Mouse (Mus musculus): Measurements from ENCODE around the gene Plxdc1. TPM values are rescaled to one million over a fixed set of nuclear protein-coding genes. Genes with fewer than 3 reads are reported as not detected.

The Plxdc1 gene
- polyA plus RNA-seq, 1 experiment from 2014 or later: 0.11 TPM

GRCm38 (mm10) chr11:97908634-97909348 is 77.5 kb downstream of the Plxdc1 start:
- Histone ChIP-seq H3K9me3 (no peaks in the 10 kb centered on the region), H3K4me3 (no peak overlapping the region), H3K27ac (no peak overlapping the region), H3K27me3 (ENCODE audit: poor library complexity, severe bottlenecking) (no peaks in the 10 kb centered on the region), H3K36me3 (replicated peaks) (no peaks in the 10 kb centered on the region), H3K4me1 (peaks cover 12% of the 10 kb centered on the region)
- WGBS: 94% methylated on average over 11 of the region's 11 CpGs
- no peak for DNase-seq (ENCODE audit: extremely low spot score, low spot score)

DNA sequence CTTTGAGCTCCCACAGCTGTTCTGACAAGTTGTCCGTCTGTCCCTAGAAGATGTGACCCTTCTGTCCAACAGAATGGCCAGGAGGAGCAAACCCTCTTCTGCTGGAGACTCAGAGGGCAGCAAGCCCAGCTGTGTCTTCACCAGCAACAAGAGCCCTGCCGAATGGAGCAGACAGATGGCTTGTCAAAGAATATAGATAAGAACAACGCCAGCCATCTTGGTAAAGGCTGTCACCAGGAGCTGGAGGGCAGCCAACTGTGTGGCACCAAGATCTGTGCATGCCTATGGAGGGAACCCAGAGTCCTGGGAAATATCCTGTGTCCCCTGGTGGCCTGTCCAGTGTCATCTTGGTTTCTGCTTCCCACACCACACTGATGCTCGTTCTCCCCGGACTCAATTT is 78.3 kb downstream of the Plxdc1 start:
- no peak for DNase-seq (ENCODE audit: extremely low spot score, low spot score)
- Histone ChIP-seq H3K27me3 (ENCODE audit: poor library complexity, severe bottlenecking) (no peaks in the 10 kb centered on the region), H3K4me3 (no peak overlapping the region), H3K4me1 (peaks cover 12% of the 10 kb centered on the region), H3K36me3 (replicated peaks) (no peaks in the 10 kb centered on the region), H3K27ac (no peak overlapping the region), H3K9me3 (no peaks in the 10 kb centered on the region)
- 93% methylated on average over 5 of the region's 5 CpGs for WGBS

- H3K4me3 ChIP-seq: no peak overlapping the region
- no peaks in the 10 kb centered on the region for H3K9me3 ChIP-seq
- WGBS: 88% methylated on average over 9 of the region's 9 CpGs
- no peak overlapping the region for H3K27ac ChIP-seq
- no peaks in the 10 kb centered on the region for H3K36me3 ChIP-seq (replicated peaks)
- no peaks in the 10 kb centered on the region for H3K27me3 ChIP-seq (ENCODE audit: poor library complexity, severe bottlenecking)
- no peak for DNase-seq (ENCODE audit: extremely low spot score, low spot score)
- H3K4me1 ChIP-seq: peaks cover 12% of the 10 kb centered on the region
Measured at GRCm38 (mm10) chr11:97906905-97907304, 79.3 kb downstream of the Plxdc1 start.

- no peaks in the 10 kb centered on the region for H3K9me3 ChIP-seq
- 77% methylated on average over 2 of the region's 2 CpGs for WGBS
- peaks cover 4% of the 10 kb centered on the region for H3K4me1 ChIP-seq
Measured at GRCm38 (mm10) chr11:97905941-97906340, 80.3 kb downstream of the Plxdc1 start.

GRCm38 (mm10) chr11:97905540-97905939 is 80.7 kb downstream of the Plxdc1 start:
- Histone ChIP-seq H3K4me1 (peaks cover under 1% of the 10 kb centered on the region), H3K36me3 (replicated peaks) (no peaks in the 10 kb centered on the region), H3K9me3 (no peaks in the 10 kb centered on the region), H3K4me3 (no peak overlapping the region), H3K27me3 (ENCODE audit: poor library complexity, severe bottlenecking) (no peaks in the 10 kb centered on the region), H3K27ac (no peak overlapping the region)
- 85% methylated on average over 2 of the region's 2 CpGs for WGBS
- DNase-seq (ENCODE audit: extremely low spot score, low spot score): no peak

More at GRCm38 (mm10) chr11:97905941-97906340, 80.3 kb downstream of the Plxdc1 start:
- no peak for DNase-seq (ENCODE audit: extremely low spot score, low spot score)
- Histone ChIP-seq H3K36me3 (replicated peaks) (no peaks in the 10 kb centered on the region), H3K27ac (no peak overlapping the region), H3K4me3 (no peak overlapping the region), H3K27me3 (ENCODE audit: poor library complexity, severe bottlenecking) (no peaks in the 10 kb centered on the region)

DNA sequence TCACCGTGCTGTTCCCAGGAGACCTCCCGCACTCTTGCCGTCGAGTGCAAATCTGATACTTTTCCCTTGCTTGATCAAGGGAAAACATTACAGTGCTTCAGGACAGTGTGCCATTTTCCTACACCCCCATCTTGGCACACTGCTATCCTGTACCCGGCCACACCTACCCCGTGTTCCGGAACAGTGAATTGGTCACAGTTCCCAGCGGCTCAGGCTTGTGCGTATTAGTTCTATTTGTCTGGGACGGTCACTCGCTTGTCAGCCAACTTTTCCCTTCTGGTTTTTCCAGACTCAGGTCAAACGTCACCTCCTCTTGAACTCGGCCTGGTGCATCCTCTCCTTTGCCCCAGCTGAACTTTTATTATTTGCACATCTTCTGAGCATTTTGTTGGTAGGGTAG is 81.4 kb downstream of the Plxdc1 start:
- Histone ChIP-seq H3K4me3 (no peak overlapping the region), H3K4me1 (no peaks in the 10 kb centered on the region), H3K36me3 (replicated peaks) (no peaks in the 10 kb centered on the region), H3K9me3 (no peaks in the 10 kb centered on the region), H3K27me3 (ENCODE audit: poor library complexity, severe bottlenecking) (no peaks in the 10 kb centered on the region), H3K27ac (no peak overlapping the region)
- 91% methylated on average over 13 of the region's 13 CpGs for WGBS
- DNase-seq (ENCODE audit: extremely low spot score, low spot score): no peak

DNA sequence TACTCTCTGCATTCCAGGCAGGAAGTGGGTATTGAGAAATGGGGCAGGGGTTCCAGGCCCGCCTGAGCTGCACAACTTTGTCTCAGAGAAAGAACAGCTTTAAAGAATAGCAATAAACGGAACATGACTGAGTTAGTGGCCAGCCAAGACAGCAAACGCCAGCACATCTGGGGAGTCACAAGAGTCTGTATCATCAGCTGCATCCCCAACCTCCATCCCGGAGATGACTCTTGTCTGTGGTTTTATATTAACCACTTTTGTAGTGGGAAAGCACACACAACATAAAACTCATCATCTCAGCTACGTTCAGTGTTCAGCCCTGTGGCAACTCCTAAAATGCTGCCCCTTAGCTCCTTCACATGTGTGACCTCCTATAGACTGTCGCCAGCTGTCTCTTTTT is 84.4 kb downstream of the Plxdc1 start:
- no peaks in the 10 kb centered on the region for H3K36me3 ChIP-seq (replicated peaks)
- no peak for DNase-seq (ENCODE audit: extremely low spot score, low spot score)
- H3K4me1 ChIP-seq: no peaks in the 10 kb centered on the region
- H3K27ac ChIP-seq: no peak overlapping the region
- H3K9me3 ChIP-seq: no peaks in the 10 kb centered on the region
- WGBS: 86% methylated on average over 6 of the region's 6 CpGs
- H3K27me3 ChIP-seq (ENCODE audit: poor library complexity, severe bottlenecking): no peaks in the 10 kb centered on the region
- no peak overlapping the region for H3K4me3 ChIP-seq

GRCm38 (mm10) chr11:97899822-97900221 is 86.4 kb downstream of the Plxdc1 start:
- Histone ChIP-seq H3K27ac (no peak overlapping the region), H3K27me3 (ENCODE audit: poor library complexity, severe bottlenecking) (no peaks in the 10 kb centered on the region), H3K4me1 (no peaks in the 10 kb centered on the region), H3K36me3 (replicated peaks) (no peaks in the 10 kb centered on the region), H3K9me3 (no peaks in the 10 kb centered on the region), H3K4me3 (no peak overlapping the region)
- DNase-seq (ENCODE audit: extremely low spot score, low spot score): peak; percentile 84
- 13% methylated on average over 2 of the region's 2 CpGs for WGBS

DNA sequence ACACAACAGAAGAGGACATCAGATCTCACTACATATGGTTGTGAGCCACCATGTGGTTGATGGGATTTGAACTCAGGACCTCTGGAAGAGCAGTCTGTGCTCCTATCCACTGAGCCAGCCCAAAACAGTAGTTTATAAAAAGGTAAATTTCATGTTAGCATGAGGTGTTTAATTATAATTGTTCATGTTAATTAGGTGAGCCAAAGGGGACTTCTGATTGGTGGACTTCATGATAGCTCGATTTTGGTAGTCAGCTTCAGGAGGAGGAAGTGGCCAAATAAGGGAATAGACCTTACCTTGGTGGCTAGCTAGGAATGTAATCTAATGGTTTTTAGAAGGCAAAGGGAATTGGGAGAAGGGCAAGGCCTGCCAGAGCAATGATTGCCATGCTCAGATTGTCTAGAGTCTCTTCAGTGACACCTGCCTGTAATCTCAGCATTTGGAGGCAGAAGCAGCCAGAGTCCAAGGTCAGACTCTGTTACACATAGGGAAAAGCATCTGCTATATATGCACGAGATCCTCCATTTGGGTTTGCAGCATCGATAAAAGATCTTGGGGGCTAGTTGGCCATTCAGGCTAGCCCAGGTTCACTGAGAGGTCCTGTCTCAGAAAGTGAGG is 88.6 kb downstream of the Plxdc1 start:
- no peaks in the 10 kb centered on the region for H3K36me3 ChIP-seq (replicated peaks)
- no peaks in the 10 kb centered on the region for H3K9me3 ChIP-seq
- H3K4me1 ChIP-seq: no peaks in the 10 kb centered on the region
- DNase-seq (ENCODE audit: extremely low spot score, low spot score): no peak
- WGBS: 81% methylated on average over 3 of the region's 3 CpGs
- no peak overlapping the region for H3K27ac ChIP-seq
- H3K27me3 ChIP-seq (ENCODE audit: poor library complexity, severe bottlenecking): no peaks in the 10 kb centered on the region
- no peak overlapping the region for H3K4me3 ChIP-seq

GRCm38 (mm10) chr11:97896655-97897054 is 89.6 kb downstream of the Plxdc1 start:
- Histone ChIP-seq H3K36me3 (replicated peaks) (no peaks in the 10 kb centered on the region), H3K27ac (no peak overlapping the region), H3K27me3 (ENCODE audit: poor library complexity, severe bottlenecking) (no peaks in the 10 kb centered on the region), H3K9me3 (no peaks in the 10 kb centered on the region), H3K4me1 (no peaks in the 10 kb centered on the region), H3K4me3 (no peak overlapping the region)
- DNase-seq (ENCODE audit: extremely low spot score, low spot score): no peak
- 82% methylated on average over 4 of the region's 4 CpGs for WGBS

DNA sequence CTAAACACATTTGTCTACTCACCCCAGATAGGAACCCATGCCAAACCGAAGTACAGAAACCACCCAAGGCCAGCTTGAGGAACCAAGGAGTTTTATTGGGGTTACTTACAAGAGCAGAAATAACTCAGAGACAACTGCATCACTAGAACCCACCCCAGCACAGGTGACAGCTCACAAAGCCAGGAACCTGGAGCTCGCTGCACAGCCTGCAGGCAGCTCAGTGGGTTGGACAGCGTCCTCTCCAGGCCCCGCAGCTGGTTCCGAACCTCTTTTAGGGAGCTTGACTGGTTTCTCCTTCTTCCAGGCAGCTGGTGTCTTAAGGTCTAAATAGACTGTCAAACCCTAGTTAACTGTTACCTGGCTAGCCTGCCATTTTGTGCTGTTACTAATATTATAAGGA is 94.4 kb downstream of the Plxdc1 start:
- H3K27ac ChIP-seq: no peak overlapping the region
- WGBS: 74% methylated on average over 5 of the region's 5 CpGs
- H3K9me3 ChIP-seq: no peaks in the 10 kb centered on the region

DNA sequence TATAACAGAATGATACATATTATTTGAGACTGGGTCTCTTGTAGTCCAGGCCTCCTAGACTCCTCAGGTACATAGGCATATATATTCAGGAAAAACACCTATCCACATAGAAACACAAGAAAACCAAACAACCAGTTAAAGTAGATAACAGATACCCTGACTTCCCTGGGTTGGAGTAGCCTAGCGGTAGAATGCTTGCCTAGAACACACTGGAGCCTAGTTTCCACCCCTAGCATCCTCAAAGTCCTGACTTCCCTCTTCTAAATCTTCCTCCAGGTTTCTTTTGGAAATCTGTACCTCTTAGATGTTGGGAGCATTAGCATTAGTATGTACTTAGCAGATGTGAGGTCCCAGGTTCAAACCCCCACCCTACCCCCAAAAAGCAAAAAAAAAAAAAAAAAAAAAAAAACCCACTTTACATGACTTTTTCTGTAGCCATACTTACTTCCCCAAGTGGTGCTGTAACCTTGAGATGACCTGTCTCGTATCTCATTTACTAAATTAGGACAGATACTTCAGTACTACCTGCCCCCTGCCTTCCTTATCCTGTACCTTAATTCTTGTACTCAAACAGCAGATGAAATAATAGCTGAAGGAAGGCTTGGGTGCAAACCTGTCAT is 100.8 kb downstream of the Plxdc1 start:
- H3K4me3 ChIP-seq: peak overlapping the region; percentile 68; the same call in 1 of the 2 replicates
- H3K9me3 ChIP-seq: no peaks in the 10 kb centered on the region
- WGBS: 93% methylated on average over 2 of the region's 2 CpGs
- no peaks in the 10 kb centered on the region for H3K27me3 ChIP-seq (ENCODE audit: poor library complexity, severe bottlenecking)
- H3K4me1 ChIP-seq: peaks cover 6% of the 10 kb centered on the region
- DNase-seq (ENCODE audit: extremely low spot score, low spot score): no peak
- 0 out of 2 replicates have a peak overlapping the region, but pooled peaks have one; percentile 91 for H3K27ac ChIP-seq
- H3K36me3 ChIP-seq (replicated peaks): no peaks in the 10 kb centered on the region

More for the DNA sequence above, 94.4 kb downstream of the Plxdc1 start:
- Histone ChIP-seq H3K36me3 (replicated peaks) (no peaks in the 10 kb centered on the region), H3K27me3 (ENCODE audit: poor library complexity, severe bottlenecking) (no peaks in the 10 kb centered on the region), H3K4me1 (no peaks in the 10 kb centered on the region), H3K4me3 (no peak overlapping the region)
- no peak for DNase-seq (ENCODE audit: extremely low spot score, low spot score)

DNA sequence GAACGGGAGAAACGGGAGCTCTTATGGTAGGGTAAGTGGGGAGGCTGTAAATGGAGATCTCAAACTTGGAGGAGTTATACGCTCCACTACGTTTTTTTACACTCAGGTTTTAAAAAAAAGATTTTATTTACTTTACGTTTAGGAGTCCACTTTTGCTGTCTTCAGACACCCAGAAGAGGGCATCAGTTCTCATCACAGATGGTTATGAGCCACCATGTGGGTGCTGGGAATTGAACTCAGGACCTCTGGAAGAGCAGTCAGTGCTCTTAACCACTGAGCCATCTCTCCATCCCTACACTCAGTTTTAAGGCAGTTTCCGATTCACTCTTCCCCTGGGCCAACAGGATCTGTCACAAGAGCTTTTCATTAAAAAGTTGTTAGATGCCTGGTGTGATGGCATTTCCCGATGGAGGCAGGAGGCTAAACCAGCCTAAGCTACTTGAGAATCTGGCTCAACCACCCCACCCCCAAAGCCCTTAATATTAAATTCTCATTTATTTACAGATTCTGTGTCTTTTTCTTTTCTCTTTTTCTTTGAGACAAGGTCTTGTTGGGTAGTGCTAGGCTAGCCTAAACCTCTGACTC is 101.6 kb downstream of the Plxdc1 start:
- no peak for DNase-seq (ENCODE audit: extremely low spot score, low spot score)
- H3K27me3 ChIP-seq (ENCODE audit: poor library complexity, severe bottlenecking): no peaks in the 10 kb centered on the region
- no peaks in the 10 kb centered on the region for H3K36me3 ChIP-seq (replicated peaks)
- no peaks in the 10 kb centered on the region for H3K9me3 ChIP-seq
- peak overlapping the region; percentile 91 for H3K27ac ChIP-seq
- 30% methylated on average over 7 of the region's 7 CpGs for WGBS
- peak overlapping the region; percentile 68 for H3K4me3 ChIP-seq
- peaks cover 6% of the 10 kb centered on the region for H3K4me1 ChIP-seq

Data from forebrain, embryonic 10.5 days (tissue).